Mouse (Mus musculus): Measurements from ENCODE around the gene Ncor2. TPM values are rescaled to one million over a fixed set of nuclear protein-coding genes. Genes with fewer than 3 reads are reported as not detected.

Ncor2 gene
- total RNA-seq, 1 experiment = 19.9 TPM

- in situ Hi-C loops (cut with MboI; ENCODE audit: low sequenced_read_pairs in 2 of 2, unreplicated experiment in 2 of 2) = no loop called here
- Histone ChIP-seq H3K9me3 (ENCODE audit: control insufficient read depth, insufficient read depth, low read depth, low read length) (no peaks in the 10 kb centered on the region), H3K9ac (ENCODE audit: insufficient read depth, low read depth, low read length, poor library complexity, severe bottlenecking) (no peak overlapping the region), H3K4me3 (ENCODE audit: insufficient read depth in 1 of 2, low read depth in 1 of 2, low read length in 2 of 2, poor library complexity in 1 of 2, severe bottlenecking in 1 of 2) (no peak overlapping the region), H3K4me1 (ENCODE audit: control insufficient read depth in 2 of 2, insufficient read depth in 2 of 2, low read length in 2 of 2, poor library complexity in 1 of 2) (peaks cover 0 to 3% of the 10 kb centered on the region in 2 experiments; a peak in 1 of 4 replicates), H3K36me3 (ENCODE audit: control insufficient read depth, insufficient read depth, low read length, poor library complexity, severe bottlenecking) (peaks cover 47% of the 10 kb centered on the region), H3K27ac (ENCODE audit: insufficient read depth, low read depth, low read length, poor library complexity, severe bottlenecking) (no peak overlapping the region)
- DNase-seq (ENCODE audit: low read depth, low spot score) = no peak
- TF ChIP-seq HCFC1 (IDR thresholded peaks at IDR 0.05; ENCODE audit: borderline replicate concordance, insufficient read depth, low read length) (no peak), ZC3H11A (IDR thresholded peaks at IDR 0.05; ENCODE audit: borderline replicate concordance, low read depth, low read length) (no peak), CHD2 (IDR thresholded peaks at IDR 0.05; ENCODE audit: low read depth, low read length) (no peak), ZNF384 (IDR thresholded peaks at IDR 0.05; ENCODE audit: low read depth, low read length) (no peak), MAFK (IDR thresholded peaks at IDR 0.05; ENCODE audit: insufficient read depth, low read depth, low read length) (no peak)
These were observed 129.5 kb downstream of the Ncor2 start for GRCm38 (mm10) chr5:125049481-125049880.

DNA sequence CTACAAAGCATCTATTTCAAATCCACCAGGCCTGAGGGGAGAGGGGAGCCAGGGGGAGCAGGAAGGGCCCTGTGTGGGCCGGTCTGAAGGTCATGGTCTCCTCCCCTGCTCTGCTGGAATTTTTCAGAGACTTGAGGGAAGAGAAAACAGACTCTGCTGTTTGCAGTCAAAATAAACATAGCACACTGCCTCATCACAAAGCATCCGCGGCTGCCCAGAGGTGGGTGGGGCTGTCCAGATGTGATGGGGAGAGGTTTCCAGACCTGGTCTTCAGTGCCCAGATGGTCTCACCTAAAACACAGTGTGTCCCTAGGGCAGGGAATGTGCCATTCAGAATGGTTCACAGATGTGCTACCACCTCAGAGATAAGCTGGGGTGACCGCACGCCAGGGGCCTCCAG is 132.6 kb downstream of the Ncor2 start:
- Histone ChIP-seq H3K4me1 (ENCODE audit: control insufficient read depth in 2 of 2, insufficient read depth in 2 of 2, low read length in 2 of 2, poor library complexity in 1 of 2) (no peaks in the 10 kb centered on the region), H3K9me3 (ENCODE audit: control insufficient read depth, insufficient read depth, low read depth, low read length) (no peaks in the 10 kb centered on the region), H3K36me3 (ENCODE audit: control insufficient read depth, insufficient read depth, low read length, poor library complexity, severe bottlenecking) (peaks cover 46% of the 10 kb centered on the region), H3K27ac (ENCODE audit: insufficient read depth, low read depth, low read length, poor library complexity, severe bottlenecking) (no peak overlapping the region), H3K9ac (ENCODE audit: insufficient read depth, low read depth, low read length, poor library complexity, severe bottlenecking) (no peak overlapping the region), H3K4me3 (ENCODE audit: insufficient read depth in 1 of 2, low read depth in 1 of 2, low read length in 2 of 2, poor library complexity in 1 of 2, severe bottlenecking in 1 of 2) (no peak overlapping the region)
- DNase-seq (ENCODE audit: low read depth, low spot score) = no peak
- no peak for TF ChIP-seq ZC3H11A (IDR thresholded peaks at IDR 0.05; ENCODE audit: borderline replicate concordance, low read depth, low read length)
- no peak for TF ChIP-seq ZNF384 (IDR thresholded peaks at IDR 0.05; ENCODE audit: low read depth, low read length)
- TF ChIP-seq HCFC1 (IDR thresholded peaks at IDR 0.05; ENCODE audit: borderline replicate concordance, insufficient read depth, low read length) = no peak
- no peak for TF ChIP-seq CHD2 (IDR thresholded peaks at IDR 0.05; ENCODE audit: low read depth, low read length)
- no peak for TF ChIP-seq MAFK (IDR thresholded peaks at IDR 0.05; ENCODE audit: insufficient read depth, low read depth, low read length)
- in situ Hi-C loops (cut with MboI; ENCODE audit: low sequenced_read_pairs in 2 of 2, unreplicated experiment in 2 of 2) = no loop called here

DNA sequence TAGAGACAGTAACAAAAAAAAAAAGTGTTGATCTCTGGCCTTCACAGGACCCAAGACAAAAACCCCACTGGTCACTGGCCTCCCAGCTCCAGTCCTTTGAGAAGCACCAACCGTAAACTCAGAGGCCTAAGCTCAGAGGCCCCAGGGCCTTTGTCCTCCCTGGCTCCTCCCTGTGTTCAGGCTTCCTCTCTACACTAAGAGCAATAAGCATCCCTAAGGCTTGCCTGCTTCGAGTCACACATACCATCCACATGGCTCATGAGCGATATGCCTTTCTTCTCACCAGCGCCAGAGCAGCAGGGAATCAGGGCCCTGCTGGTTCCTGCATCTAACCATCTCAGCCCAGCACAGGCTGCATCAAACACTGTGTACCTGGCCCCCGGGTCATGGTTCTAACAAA is 133.8 kb downstream of the Ncor2 start:
- peaks cover 0 to 3% of the 10 kb centered on the region in 2 experiments; a peak in 1 of 4 replicates for H3K4me1 ChIP-seq (ENCODE audit: control insufficient read depth in 2 of 2, insufficient read depth in 2 of 2, low read length in 2 of 2, poor library complexity in 1 of 2)

GRCm38 (mm10) chr5:125043448-125043847 is 135.6 kb downstream of the Ncor2 start:
- in situ Hi-C loops (cut with MboI; ENCODE audit: low sequenced_read_pairs in 2 of 2, unreplicated experiment in 2 of 2) = no loop called here
- Histone ChIP-seq H3K36me3 (ENCODE audit: control insufficient read depth, insufficient read depth, low read length, poor library complexity, severe bottlenecking) (peaks cover 44% of the 10 kb centered on the region), H3K4me3 (ENCODE audit: insufficient read depth in 1 of 2, low read depth in 1 of 2, low read length in 2 of 2, poor library complexity in 1 of 2, severe bottlenecking in 1 of 2) (no peak overlapping the region), H3K9me3 (ENCODE audit: control insufficient read depth, insufficient read depth, low read depth, low read length) (no peaks in the 10 kb centered on the region), H3K4me1 (ENCODE audit: control insufficient read depth in 2 of 2, insufficient read depth in 2 of 2, low read length in 2 of 2, poor library complexity in 1 of 2) (peaks cover 0 to 3% of the 10 kb centered on the region in 2 experiments; a peak in 1 of 4 replicates), H3K9ac (ENCODE audit: insufficient read depth, low read depth, low read length, poor library complexity, severe bottlenecking) (no peak overlapping the region), H3K27ac (ENCODE audit: insufficient read depth, low read depth, low read length, poor library complexity, severe bottlenecking) (no peak overlapping the region)
- DNase-seq (ENCODE audit: low read depth, low spot score) = no peak
- TF ChIP-seq CHD2 (IDR thresholded peaks at IDR 0.05; ENCODE audit: low read depth, low read length) (no peak), MAFK (IDR thresholded peaks at IDR 0.05; ENCODE audit: insufficient read depth, low read depth, low read length) (no peak), ZNF384 (IDR thresholded peaks at IDR 0.05; ENCODE audit: low read depth, low read length) (no peak), HCFC1 (IDR thresholded peaks at IDR 0.05; ENCODE audit: borderline replicate concordance, insufficient read depth, low read length) (no peak), ZC3H11A (IDR thresholded peaks at IDR 0.05; ENCODE audit: borderline replicate concordance, low read depth, low read length) (no peak)

More for the DNA sequence above, 133.8 kb downstream of the Ncor2 start:
- in situ Hi-C loops (cut with MboI; ENCODE audit: low sequenced_read_pairs in 2 of 2, unreplicated experiment in 2 of 2) = no loop called here
- TF ChIP-seq ZNF384 (IDR thresholded peaks at IDR 0.05; ENCODE audit: low read depth, low read length) (no peak), ZC3H11A (IDR thresholded peaks at IDR 0.05; ENCODE audit: borderline replicate concordance, low read depth, low read length) (no peak)
- no peak overlapping the region for H3K27ac ChIP-seq (ENCODE audit: insufficient read depth, low read depth, low read length, poor library complexity, severe bottlenecking)
- H3K4me3 ChIP-seq (ENCODE audit: insufficient read depth in 1 of 2, low read depth in 1 of 2, low read length in 2 of 2, poor library complexity in 1 of 2, severe bottlenecking in 1 of 2) = no peak overlapping the region
- H3K9me3 ChIP-seq (ENCODE audit: control insufficient read depth, insufficient read depth, low read depth, low read length) = no peaks in the 10 kb centered on the region
- no peak overlapping the region for H3K9ac ChIP-seq (ENCODE audit: insufficient read depth, low read depth, low read length, poor library complexity, severe bottlenecking)
- no peak for DNase-seq (ENCODE audit: low read depth, low spot score)
- peaks cover 41% of the 10 kb centered on the region for H3K36me3 ChIP-seq (ENCODE audit: control insufficient read depth, insufficient read depth, low read length, poor library complexity, severe bottlenecking)

GRCm38 (mm10) chr5:125041578-125041977 is 137.4 kb downstream of the Ncor2 start:
- Histone ChIP-seq H3K4me1 (ENCODE audit: control insufficient read depth in 2 of 2, insufficient read depth in 2 of 2, low read length in 2 of 2, poor library complexity in 1 of 2) (peaks cover 0 to 3% of the 10 kb centered on the region in 2 experiments; a peak in 1 of 4 replicates), H3K4me3 (ENCODE audit: insufficient read depth in 1 of 2, low read depth in 1 of 2, low read length in 2 of 2, poor library complexity in 1 of 2, severe bottlenecking in 1 of 2) (no peak overlapping the region), H3K9me3 (ENCODE audit: control insufficient read depth, insufficient read depth, low read depth, low read length) (no peaks in the 10 kb centered on the region), H3K27ac (ENCODE audit: insufficient read depth, low read depth, low read length, poor library complexity, severe bottlenecking) (no peak overlapping the region), H3K9ac (ENCODE audit: insufficient read depth, low read depth, low read length, poor library complexity, severe bottlenecking) (no peak overlapping the region), H3K36me3 (ENCODE audit: control insufficient read depth, insufficient read depth, low read length, poor library complexity, severe bottlenecking) (peaks cover 40% of the 10 kb centered on the region)
- in situ Hi-C loops (cut with MboI; ENCODE audit: low sequenced_read_pairs in 2 of 2, unreplicated experiment in 2 of 2) = no loop called here
- TF ChIP-seq HCFC1 (IDR thresholded peaks at IDR 0.05; ENCODE audit: borderline replicate concordance, insufficient read depth, low read length) (no peak), ZNF384 (IDR thresholded peaks at IDR 0.05; ENCODE audit: low read depth, low read length) (no peak), ZC3H11A (IDR thresholded peaks at IDR 0.05; ENCODE audit: borderline replicate concordance, low read depth, low read length) (no peak), MAFK (IDR thresholded peaks at IDR 0.05; ENCODE audit: insufficient read depth, low read depth, low read length) (no peak), CHD2 (IDR thresholded peaks at IDR 0.05; ENCODE audit: low read depth, low read length) (no peak)
- no peak for DNase-seq (ENCODE audit: low read depth, low spot score)
